Mouse (Mus musculus): ENCODE data around the gene Snx21.

The Snx21 gene

DNA sequence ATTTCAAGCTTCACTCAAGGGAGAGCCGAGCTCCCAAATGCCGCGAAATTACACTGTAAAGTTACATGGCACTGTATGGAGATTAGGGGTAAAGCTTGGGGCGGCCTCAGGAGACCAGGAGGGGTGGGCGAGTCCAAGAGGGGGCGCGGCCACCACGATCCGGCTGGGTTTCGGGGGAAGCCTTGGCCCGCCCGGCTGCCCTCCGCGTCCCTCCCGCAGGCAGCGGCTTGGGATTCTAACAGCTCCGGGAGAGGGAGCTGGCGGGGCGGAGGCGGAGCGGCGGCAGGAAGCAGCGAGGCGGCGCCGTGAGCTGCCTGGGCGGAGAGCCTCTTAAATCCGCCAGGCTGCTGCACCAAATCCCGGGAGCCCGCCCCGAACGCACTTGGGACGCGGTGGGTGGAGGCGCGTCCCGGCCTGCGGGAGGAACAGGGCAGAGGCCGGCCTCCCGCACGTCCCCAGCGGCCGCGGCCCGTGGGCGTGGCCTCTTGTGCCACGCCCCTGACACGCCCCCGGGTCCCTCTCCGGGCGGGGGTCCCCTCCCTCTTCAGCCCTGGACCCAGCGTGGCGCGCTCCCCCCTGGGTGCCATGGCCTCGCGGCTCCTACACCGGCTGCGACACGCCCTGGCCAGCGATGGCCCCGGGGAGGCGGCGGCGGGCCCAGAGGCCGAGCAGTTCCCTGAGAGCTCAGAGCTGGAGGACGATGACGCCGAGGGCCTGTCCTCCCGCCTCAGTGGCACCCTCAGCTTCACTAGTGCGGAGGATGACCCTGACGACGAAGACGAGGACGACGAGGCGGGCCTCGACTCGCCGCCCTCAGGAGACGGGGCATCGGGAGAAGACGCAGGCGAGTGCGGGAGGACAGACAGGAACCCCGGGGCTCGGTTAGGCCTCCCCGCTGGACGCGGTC, at the start of gene Snx21:
Gene Snx21 (plus strand): TSS at position 343 of the 907 bp plus-strand sequence.
- DNase-seq: peak; percentile 64 to 73

DNA sequence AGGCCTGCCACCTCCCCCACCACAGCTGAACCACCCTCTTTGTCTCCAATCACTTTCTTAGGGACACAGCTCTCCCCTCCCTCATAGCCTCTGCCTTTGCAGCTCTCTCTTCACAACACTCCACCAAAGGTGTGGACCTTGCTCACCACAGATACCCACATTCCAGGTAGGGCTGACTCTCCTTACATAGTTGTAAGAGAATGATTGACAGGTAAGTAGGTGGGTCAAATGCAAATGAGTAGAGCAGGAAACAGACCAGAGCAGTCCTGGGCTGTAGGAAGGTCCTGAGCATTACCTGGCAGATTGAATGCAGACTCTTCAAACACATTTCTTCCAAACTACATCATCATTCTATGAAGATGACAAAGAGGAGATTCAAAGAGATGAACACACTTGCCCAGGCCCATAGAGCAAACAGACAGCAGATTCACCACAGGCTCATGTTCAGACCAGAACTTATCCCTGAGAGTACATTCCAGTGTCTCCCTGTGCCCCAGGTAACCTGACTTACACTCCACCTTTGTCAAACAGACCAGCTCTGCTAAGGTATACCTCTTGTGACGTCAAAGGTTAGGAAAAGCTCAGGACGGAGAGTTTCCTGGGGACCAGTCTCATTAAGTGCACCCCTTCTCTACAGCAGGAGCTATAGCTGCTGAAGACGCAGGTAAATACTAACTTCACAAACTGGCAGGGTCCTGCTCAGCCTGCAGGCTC, 48.1 kb upstream of the Snx21 start:
- DNase-seq: no peak

DNA sequence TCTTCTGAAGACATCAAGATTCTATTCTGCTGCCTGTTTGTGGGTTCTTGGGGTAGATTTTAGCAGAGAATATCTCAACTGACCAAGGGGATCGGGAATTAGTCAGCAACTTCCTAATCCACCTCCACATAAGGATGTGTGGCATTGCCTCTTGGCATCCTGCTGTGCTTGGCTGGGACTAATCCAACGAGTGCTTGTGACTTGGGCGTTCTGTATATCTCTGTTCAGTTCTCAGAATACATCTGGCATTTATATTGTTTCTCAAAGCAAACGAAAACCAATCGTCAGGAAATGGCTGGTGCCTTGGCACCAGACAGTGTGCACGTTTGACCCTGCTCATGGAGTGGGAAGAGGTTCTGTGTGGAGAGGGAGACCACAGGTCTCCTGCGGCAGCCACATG, 45.7 kb upstream of the Snx21 start:
- no peak for DNase-seq

DNA sequence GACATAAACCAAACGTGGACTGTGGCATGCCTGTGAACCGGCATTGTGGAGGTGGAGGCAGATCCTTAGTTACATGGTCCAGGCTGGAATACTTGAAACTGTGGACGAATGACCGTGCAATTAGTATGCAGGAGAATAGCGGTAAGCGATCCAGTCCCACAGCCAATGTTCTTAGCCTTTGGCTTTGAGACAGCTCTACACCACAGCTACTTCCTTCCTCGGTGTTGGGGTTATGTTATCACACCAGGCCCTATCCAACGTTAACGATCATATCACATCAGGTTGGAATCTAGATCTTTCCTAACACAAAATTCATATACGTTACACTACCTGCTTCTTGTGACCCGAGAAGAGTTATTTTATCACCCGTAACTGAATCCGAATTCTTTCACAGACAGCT, 40.6 kb upstream of the Snx21 start:
- no peak for DNase-seq

DNA sequence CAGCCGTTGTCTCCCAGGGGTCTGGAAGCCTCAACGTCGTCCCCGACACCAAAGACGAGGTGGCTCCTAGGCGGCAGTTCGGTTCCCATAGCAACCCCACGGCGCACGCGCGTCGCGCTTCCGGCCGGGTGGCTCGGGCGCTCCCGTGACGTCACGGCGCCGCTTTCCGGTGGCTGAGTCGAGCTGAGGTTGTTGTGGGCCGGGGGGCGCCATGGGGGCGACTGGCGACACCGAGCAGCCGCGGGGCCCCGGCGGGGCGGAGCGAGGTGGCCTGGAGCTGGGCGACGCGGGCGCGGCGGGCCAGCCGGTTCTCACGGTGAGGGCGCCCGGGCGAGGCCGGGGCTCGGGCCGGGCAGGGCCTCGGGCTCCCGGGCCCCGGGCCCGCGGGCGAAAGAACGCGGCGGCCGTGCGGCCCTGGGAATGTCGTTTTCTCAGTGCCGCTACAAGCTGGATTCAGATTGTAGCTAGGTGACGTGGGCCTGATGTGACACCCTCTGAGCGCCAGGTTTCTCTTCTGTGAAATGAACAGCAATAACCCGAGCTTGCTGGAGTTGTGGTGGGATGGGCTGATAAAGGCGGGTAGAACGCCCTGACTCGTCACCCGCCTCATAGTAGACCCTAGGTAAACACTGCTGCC, 39.7 kb upstream of the Snx21 start, which contains the start of the genes Wfdc3 and Dnttip1:
Gene Wfdc3 (minus strand): TSS at position 89 of the 637 bp plus-strand sequence.
Gene Dnttip1 (plus strand): TSS at position 141 of the 637 bp plus-strand sequence.
- peak; percentile 96 to 97 for DNase-seq

DNA sequence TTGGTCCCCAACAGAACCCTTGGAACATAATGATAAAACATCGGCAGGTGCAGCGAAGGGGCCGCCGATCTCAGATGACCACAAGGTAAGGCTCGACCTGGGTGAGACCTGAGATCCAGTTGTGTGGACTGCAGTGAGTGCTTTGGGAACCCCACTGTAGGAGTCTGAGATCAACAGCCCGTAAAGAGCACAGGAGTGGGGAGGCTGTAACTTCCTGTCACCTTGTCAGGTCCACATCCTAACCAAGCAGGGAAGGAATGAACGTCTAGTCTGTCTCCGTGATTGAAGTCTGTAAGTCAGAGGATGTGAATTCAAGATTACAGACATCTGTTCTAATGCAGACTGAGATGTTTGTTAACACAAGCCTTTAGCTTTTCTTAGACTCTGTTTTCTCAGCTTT, 38.9 kb upstream of the Snx21 start:
- no peak for DNase-seq

DNA sequence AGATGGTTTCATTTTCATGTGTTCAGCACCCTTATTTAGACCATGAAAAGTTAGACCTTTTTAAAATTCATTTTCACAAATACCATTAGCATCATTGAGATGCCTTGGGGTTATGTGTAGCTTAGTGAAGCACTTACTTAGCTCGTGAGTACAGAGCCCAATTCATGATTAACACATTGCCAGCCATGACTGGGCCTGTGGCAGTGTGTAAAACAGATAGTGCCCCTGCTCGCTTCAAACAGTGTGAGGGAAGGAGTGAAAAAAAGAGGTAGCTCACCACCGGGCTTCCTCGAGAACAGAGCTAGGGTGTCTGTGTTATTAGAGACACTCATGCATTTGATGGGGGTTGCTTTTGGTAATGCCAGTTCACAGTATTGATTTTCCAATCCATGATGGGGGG, 37.4 kb upstream of the Snx21 start:
- no peak for DNase-seq

DNA sequence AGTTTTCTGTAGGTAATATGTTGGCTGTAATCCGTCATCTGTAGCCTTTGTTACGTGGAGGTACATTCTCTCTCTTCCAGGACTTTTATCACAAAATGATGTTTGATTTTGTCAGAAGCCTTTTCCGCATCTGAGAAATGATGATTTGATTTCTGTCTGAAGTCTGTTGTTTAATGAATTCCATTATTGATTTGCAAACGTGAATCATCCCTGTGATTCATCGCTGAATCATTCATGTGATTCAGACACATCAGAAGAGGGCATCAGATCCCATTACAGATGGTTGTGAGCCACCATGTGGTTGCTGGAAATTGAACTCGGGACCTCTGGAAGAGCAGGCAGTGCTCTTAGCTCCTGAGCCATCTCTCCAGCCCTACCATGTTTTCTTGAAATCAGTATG, 36.6 kb upstream of the Snx21 start:
- no peak for DNase-seq

DNA sequence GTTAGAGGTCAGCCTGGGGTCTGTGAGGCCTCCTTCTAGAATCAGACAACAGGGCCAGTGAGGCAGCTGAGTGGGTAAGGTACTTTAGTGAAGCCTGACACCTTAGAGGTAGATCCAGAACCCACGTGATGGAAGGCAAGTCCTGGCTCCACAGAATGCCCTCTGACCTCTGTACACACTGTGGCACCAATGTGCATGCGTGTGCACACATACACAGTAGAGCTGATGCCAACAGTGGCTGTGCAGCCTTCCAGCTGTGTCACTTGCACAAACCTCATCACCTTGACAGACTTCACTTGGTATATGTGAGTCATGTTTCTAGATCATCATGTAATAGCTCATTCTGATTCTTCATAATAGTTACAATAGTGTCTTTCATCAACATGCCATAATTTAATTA, 33.2 kb upstream of the Snx21 start:
- DNase-seq: no peak

DNA sequence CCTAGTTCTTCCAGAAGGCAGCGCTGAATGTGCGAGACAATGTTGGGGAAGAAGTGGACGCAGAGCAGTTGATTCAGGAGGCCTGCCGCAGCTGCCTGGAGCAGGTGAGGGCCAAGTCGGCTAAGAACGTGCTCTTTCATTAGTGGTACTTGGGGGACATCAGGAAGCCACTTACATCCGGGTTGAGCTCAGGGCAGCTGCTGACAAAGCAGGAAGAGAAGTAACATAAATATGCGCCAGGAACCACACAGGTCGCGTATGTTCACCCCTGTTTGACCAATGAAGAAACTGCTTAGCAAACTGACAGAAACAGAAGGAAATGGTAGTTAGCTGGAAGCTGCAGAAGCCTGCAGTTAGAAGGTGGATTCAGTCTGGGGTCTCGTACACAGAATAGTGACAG, 31.5 kb upstream of the Snx21 start:
- no peak for DNase-seq

DNA sequence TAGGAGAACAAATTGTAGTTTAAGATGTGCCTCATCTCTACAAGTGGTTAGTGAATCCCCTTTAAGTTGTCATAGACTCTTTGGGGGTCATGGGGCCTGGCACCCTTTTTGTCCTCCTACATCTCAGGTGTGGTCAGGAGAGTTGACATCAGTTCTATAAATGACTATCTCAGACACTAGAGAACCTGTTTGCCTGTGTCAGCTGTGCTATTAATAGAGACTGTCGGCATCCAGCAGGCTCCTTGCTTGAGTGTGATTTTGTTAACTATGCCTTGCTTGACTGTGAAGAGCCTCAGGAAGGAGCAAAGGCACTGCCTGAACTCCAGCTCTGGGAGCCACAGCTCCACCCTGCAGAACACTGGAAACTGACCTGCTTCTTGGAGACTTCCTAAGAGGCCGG, 30.8 kb upstream of the Snx21 start:
- DNase-seq: no peak

DNA sequence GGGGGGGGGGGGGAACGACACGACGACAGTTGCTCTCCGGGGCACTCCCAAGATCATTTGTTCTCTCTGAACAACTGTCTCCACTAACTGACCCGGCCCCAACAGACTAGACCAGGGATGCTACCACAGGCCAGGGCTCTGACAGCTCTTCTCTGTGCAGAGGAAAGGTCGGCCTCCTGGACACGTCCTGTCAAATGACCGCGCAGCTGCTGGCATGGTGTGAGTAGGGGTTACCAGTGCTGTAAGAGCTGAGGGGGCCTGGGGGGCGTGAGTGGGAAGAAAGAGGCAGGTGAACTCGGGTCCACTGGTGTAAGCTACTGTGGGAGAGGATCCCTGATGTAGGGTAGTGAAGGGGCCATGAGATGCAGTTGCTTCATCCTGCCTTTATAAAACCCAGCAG, 27.8 kb upstream of the Snx21 start:
- no peak for DNase-seq

DNA sequence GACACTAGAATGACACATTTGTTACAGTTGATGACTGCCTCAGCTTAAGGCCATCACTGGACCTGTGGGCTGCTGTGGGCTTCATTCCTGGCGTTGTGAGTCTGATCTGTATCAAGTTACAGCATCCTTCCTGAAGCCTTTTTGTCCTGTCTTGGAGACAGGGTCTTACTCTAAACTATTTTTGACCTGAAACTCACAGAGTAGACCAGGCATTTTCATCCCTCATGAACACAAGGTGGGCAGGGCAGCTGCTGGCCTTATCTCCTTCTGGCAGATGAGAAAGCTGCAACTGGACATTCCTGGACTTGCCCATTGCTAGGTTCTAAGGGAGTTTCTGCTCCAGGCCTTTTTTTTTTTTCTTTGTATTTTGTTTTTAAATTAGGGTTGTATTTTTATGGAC, 26.9 kb upstream of the Snx21 start:
- no peak for DNase-seq

DNA sequence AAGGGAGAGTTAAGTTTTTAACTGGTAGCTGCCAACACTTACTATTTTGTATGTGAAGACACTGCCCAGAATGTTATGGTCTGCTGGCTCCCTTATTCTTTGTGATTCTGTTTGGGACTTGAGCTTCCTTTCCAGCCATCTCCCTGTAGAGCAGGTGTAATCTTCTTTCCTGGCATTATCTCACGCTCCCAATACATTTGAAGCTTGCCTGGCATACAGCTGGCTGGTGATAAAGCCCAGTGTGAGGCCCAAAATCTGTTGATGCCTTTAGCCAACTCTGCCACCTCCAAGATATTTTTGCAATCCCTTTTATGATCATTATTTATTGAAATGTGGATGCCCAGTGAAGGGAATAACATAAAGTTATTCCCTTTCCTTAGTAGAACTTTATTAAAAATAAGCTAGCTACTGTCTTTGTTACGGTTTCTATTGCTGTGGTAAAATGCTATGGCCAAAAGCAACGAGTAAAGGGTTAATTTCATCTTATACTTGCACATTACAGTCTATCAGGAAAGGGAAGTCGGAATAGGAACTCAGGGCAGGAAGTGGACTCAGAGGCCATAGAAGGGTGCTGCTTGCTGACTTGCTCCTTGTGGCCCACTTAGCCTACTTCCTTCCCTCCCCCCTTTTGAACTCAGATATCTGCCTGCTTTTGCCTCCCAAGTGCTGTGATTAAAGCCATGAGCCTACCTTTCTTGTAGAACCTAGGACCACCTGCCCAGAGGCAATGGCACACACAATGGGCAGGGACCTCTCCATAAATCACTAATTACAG, 25.4 kb upstream of the Snx21 start:
- no peak for DNase-seq

DNA sequence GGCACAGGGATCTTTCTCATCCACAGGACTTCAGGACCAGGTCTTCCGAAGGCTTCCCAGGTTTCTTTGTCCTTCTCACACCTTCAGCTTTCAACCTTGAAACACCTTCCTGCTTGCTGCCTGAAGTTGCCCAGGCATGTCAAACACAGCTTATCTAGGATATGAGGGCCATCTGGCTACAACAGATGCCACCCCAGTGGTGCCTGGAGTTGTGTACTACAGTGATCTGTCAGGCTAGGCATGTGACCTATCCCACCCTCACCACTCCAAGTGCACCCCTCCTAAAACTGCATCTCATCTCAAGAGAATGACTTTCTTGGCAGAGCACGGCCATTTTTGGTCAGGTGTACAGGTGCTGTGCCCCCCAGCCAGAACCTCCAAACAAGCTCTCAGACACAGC, 24.1 kb upstream of the Snx21 start:
- no peak for DNase-seq

DNA sequence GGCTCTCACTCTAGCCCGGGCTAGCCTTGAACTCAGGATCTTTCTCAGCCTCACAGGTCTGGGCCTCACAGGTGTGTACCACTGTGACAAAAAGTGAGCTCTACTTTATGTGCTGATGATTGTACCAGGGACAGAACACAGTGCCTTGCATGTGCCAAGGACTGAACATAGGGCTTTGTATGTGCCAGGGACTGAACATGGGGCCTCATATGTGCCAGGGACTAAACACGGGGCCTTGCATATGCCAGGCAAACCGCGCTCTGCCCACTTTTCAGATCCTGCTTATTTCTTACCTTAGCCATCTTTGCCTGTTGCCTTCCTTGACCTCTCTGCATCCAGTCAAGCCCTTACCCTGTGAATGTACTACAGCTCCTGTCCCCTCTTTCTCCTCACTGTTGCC, 23.7 kb upstream of the Snx21 start:
- DNase-seq: no peak

DNA sequence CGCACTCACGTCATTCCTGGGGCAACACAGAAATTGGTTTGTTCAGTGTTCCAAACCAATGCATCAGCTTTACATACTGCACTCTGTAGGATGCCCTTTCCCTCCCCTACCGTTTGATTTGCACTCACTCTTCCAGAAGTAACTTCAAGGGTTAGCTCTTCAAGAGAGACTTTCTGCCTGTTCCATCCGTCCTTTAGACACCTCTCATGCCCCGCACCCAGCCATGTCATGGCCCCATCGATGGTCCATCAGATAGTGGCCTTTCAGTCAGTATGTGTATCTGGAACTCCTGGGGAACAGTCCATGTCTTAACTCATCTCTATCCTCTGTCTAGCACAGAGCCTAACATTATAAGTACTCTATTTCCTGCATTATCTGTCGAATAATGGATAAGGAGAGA, 23.0 kb upstream of the Snx21 start:
- DNase-seq: no peak

DNA sequence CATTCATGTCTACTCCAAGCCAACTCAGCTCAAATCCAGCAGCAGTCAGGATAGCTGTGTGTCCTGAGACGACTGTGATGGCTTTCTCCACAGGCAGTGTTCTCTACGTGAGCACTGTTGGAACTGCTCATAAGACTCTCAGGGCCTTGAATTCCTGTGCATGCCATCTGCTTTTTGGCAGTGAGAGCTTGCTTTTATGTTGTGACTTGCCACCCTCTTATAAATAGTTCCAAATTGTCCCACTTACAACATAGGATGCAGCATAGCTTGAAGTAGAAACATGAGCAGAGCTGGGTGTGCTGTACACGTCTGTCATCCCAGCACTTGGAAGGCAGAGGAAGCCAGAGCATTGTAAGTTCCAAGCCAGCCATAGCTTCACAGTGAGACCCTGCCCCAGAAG, 19.8 kb upstream of the Snx21 start:
- no peak for DNase-seq

DNA sequence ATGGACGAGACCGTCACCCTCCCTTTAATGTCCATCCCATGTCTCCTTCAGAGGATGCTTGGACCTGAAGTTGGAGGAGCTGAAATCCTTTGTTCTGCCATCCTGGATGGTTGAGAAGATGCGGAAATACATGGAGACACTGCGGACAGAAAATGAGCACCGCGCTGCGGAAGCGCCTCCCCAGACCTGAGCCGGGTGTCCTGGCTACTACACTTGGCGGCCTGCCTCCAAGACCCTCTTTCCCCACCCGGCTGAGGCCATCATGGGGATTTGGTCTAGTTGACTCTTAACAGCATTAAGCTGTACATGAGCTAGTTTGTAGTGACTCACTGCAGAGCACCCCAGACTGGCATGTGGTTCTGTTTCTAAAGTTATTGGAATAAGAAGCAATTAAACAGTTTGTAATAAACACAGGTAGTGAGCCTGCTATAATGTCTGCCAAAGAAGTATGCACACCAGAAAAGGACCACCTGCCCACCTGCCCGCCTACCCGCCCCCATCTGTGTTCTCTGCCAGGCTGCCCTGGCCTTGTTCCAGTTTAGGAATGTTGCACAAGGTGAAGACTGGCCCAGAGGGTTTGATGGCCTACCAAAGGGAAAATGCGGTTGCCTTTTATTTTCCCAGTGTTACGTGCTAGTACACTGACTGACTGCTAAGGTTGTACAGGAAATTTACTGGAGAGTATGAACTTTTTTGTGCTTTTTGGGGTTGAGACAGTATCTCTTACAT, 17.6 kb upstream of the Snx21 start:
- no peak for DNase-seq

DNA sequence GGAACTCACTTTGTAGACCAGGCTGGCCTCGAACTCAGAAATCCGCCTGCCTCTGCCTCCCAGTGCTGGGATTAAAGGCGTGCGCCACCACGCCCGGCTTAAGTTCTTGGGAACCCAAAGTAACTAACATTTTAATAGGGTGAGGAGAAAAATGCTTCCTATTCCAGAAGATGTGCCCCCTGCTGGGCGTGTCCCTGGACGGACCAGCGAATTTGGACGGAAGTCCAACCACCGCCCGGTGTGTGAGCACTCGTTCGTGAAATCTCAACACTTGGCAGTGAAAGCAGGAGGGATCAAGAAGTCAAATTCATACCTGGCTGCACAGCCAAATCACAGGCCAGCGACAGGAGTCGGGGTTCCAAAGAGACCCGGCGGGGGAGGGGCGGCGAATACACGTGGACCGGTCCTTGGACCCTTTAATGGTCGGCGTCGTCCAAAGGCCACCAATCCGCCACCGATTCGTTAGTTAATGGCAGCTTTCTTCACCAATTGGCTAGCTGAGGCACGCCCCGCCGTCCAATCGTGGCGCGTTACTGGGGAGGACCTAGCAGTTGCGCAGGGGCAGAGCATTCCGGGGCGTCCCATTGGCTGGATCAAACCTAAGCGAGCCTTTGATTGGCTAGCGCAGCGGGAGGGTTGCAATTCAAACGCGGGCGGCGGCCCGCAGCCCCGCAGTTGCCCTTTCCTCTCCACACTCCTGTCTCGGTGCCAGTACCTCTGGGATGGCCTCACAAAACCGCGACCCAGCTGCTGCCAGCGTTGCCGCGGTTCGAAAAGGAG, 16.2 kb upstream of the Snx21 start, which contains the start of gene Ube2c:
Gene Ube2c (plus strand): TSS at position 641 of the 780 bp plus-strand sequence.
- peak; percentile 93 to 95 for DNase-seq

DNA sequence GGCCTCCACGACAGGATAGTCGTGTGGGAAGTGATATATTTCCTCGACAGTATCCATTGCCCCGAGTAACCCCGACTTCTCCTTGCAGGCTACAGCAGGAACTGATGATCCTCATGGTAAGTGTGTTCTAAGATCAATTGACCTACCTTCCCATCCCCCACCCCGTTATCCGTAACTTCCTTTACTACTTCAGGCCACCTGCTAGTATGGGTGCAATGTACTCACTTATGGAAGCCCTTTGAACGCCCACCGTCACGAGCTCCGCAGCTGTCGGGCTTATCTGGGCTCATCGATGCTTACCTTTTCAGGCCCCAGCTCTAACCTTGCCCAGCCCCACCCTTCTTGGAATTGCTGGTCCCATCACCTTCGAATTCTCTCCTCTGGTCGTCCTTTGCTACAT, 15.3 kb upstream of the Snx21 start:
- no peak for DNase-seq

All from B cell, adult 2 months (primary cell).